Mouse (Mus musculus) midbrain, embryonic 16.5 days (tissue): ENCODE measurements at regions not wholly inside any gene's neighbourhood (a gene's known extent, or its start where the extent isn't known, plus 50 kb on each side); places are given as distances from the start of the nearest gene placed in this dataset.

ENCODE experiments used
- ATAC-seq: fragments of 200-750 bp; cut with Nextera tagmentation; 2 replicates; pipeline ENCODE4 v1.8.0; 2017; ENCODE audit warnings: moderate TSS enrichment
- H3K27ac ChIP-seq: fragments of 300-500 bp; sonication (generic); 2 replicates; pipeline ENCODE4 v1.5.1; 2014; ENCODE audit warnings: mild to moderate bottlenecking, low read length, mixed read lengths
- H3K27me3 ChIP-seq: fragments of 300-500 bp; sonication (generic); 2 replicates; pipeline ENCODE4 v1.6.1; 2014; ENCODE audit warnings: low read depth, low read length, mixed read lengths; ENCODE audit not compliant: control insufficient read depth, insufficient read depth
- H3K36me3 ChIP-seq: fragments of 300-500 bp; sonication (generic); 2 replicates; pipeline ENCODE4 v1.6.1; 2014; ENCODE audit warnings: mild to moderate bottlenecking, low read length, moderate library complexity, mixed read lengths; ENCODE audit not compliant: control insufficient read depth, insufficient read depth
- H3K4me1 ChIP-seq: fragments of 300-500 bp; sonication (generic); 2 replicates; pipeline ENCODE4 v1.6.1; 2014; ENCODE audit warnings: mild to moderate bottlenecking, low read length, mixed read lengths; ENCODE audit not compliant: control insufficient read depth, insufficient read depth
- H3K4me2 ChIP-seq: fragments of 300-500 bp; sonication (generic); 2 replicates; pipeline ENCODE4 v1.6.1; 2014; ENCODE audit warnings: mild to moderate bottlenecking, low read length, mixed read lengths
- H3K4me3 ChIP-seq: fragments of 300-500 bp; sonication (generic); 2 replicates; pipeline ENCODE4 v1.5.1; 2014; ENCODE audit warnings: low read depth, mild to moderate bottlenecking, low read length, moderate library complexity, mixed read lengths
- H3K9ac ChIP-seq: fragments of 300-500 bp; sonication (generic); 2 replicates; pipeline ENCODE4 v1.6.1; 2014; ENCODE audit warnings: low read depth, low read length, mixed read lengths
- H3K9me3 ChIP-seq: fragments of 300-500 bp; sonication (generic); replicated peaks from 2 replicates; pipeline ENCODE4 v1.6.1; 2014; ENCODE audit warnings: mild to moderate bottlenecking, low read length, mixed read lengths; ENCODE audit not compliant: control insufficient read depth, poor library complexity, severe bottlenecking
- WGBS: fragments of 180-500 bp; shearing (Covaris S2); extraction: QIAGEN DNeasy Blood & Tissue Kit; methylation state at CpG from one replicate; pipeline ENCODE4 v1.1.7; 2014; 5-methylcytosine and 5-hydroxymethylcytosine counted together

DNA sequence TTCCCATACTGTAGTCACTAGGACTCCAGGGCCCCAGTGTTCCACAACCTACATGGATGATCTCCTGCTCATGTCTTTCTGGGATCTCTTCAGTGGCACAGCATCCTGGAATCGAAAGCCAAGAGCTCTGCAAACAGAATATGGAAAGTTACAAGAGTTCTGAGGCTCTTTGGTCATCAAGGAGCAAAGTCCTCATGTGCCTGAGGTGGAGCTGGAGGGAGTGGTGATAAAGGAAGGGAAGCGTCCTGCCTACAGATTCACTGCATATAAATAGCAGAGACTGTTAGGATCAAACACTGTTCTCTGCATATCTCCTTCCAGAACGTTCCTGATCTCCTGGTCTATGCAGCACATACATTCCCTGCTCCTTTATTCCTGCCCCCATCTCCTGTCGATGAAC is 170.4 kb upstream of the Egln3 start:
- Histone ChIP-seq H3K4me2 (no peak overlapping the region), H3K9ac (no peak overlapping the region), H3K27ac (no peak overlapping the region), H3K9me3 (no peaks in the 10 kb centered on the region; the same call in 1 of the 2 replicates), H3K4me1 (no peaks in the 10 kb centered on the region), H3K4me3 (no peak overlapping the region), H3K36me3 (no peaks in the 10 kb centered on the region), H3K27me3 (no peaks in the 10 kb centered on the region)
- WGBS = 74% methylated on average over 4 of the region's 4 CpGs
- no peak for ATAC-seq

DNA sequence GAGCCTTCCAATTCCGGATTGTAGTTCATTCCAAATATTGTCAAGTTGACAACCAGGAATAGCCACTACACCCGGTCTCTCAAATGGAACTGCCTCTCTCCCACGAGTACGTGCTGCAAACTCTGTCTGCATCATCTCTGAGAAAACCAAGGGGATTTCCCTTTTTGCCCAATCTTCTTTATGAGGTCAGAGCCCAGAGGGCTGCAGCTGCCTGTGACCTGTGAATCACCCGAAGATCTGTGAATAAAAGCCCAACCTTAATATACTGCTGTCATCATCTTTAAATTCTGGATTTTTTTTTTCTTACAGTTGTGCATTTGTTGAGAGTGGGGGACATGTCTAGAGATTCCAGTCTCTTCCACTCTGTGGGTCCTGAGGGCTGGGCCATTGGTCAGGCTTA is 165.6 kb upstream of the Egln3 start:
- Histone ChIP-seq H3K27ac (no peak overlapping the region), H3K9ac (no peak overlapping the region), H3K4me3 (no peak overlapping the region), H3K36me3 (no peaks in the 10 kb centered on the region), H3K9me3 (no peaks in the 10 kb centered on the region), H3K27me3 (no peaks in the 10 kb centered on the region), H3K4me1 (no peaks in the 10 kb centered on the region), H3K4me2 (no peak overlapping the region)
- 93% methylated on average over 5 of the region's 5 CpGs for WGBS
- ATAC-seq = no peak

DNA sequence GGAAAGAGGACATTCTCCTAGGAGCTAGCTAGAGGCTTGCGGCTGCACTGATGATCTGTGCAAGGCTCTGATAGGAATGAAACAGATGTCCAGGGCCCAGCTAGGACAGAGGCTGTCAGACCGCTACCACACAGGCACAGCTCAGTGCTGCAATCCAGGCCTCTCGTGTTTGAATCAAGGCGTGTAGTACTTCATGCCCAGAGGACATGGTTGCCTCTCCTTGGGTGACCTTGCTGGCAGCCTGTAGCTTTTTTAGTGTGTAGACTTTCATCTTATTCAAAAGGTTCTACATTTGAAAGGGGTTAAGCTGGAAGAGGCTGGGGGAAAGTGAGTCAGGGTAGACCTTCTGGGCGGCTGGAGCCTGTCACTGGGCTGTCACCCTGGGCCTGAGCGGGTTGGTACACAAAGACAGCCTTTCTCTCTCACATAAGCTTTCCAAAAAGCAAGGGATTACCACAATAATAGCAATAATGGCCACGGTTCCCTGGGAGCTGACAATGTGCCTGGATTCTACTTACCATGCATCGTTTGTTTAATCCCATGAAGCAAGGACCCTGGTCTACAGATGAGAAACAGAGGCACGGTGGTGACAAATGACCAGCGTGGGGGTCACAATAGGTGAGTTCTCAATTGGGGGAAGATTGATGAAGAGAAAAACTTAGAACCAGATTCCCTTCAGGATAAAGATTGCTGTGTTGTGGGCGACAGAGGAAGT is 160.9 kb upstream of the Egln3 start:
- no peaks in the 10 kb centered on the region for H3K27me3 ChIP-seq
- H3K4me1 ChIP-seq = no peaks in the 10 kb centered on the region
- no peak overlapping the region for H3K4me3 ChIP-seq
- ATAC-seq = peak; percentile 71
- no peaks in the 10 kb centered on the region for H3K9me3 ChIP-seq
- no peak overlapping the region for H3K9ac ChIP-seq
- WGBS = 20% methylated on average over 11 of the region's 11 CpGs
- no peak overlapping the region for H3K4me2 ChIP-seq
- no peaks in the 10 kb centered on the region for H3K36me3 ChIP-seq
- H3K27ac ChIP-seq = no peak overlapping the region

DNA sequence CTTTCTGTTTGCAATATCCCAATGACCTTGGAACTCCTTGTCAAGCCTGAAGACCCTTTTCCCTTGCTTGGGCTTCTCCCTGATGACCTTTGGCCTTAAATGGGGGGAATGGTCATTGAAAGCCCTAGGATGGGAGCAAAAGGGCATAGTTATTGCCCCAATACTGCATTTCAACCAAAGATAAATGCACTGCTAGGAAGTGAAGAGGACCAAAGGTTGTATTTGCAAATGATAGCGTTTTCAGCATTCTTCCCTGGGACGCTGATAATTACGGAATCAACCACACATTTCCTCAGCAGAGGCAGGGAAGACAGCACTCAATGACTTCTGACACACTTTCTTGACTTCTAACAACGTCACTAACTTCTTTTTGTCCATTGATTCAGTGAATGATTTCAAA is 158.1 kb upstream of the Egln3 start:
- Histone ChIP-seq H3K4me3 (no peak overlapping the region), H3K9me3 (no peaks in the 10 kb centered on the region), H3K27ac (no peak overlapping the region), H3K36me3 (no peaks in the 10 kb centered on the region), H3K9ac (no peak overlapping the region), H3K4me2 (no peak overlapping the region), H3K4me1 (no peaks in the 10 kb centered on the region), H3K27me3 (no peaks in the 10 kb centered on the region)
- no peak for ATAC-seq
- 94% methylated on average over 4 of the region's 4 CpGs for WGBS

DNA sequence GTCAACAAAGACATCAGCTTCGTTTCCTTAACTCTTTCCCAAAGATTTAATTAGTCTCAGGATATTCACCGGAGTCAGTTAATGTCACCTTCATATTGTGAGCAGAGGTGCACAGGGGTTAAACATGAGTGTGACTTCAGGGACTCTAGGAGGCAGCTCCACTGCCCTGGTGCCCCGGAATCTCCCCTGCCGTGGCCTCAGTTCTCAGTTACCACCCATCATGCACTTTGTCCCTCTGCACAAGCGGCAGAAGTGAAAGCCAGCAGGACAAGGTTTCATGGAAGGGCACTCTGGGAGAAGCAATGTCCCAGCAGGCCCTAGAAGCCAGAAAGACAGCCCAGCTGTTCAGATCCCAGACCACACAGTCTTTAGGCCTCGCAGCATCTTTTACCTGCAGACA is 150.5 kb upstream of the Egln3 start:
- no peaks in the 10 kb centered on the region for H3K27me3 ChIP-seq
- peaks cover 9% of the 10 kb centered on the region for H3K4me1 ChIP-seq
- H3K4me3 ChIP-seq = no peak overlapping the region
- no peak overlapping the region for H3K9ac ChIP-seq
- no peaks in the 10 kb centered on the region for H3K36me3 ChIP-seq
- no peak for ATAC-seq
- H3K9me3 ChIP-seq = no peaks in the 10 kb centered on the region
- H3K27ac ChIP-seq = no peak overlapping the region
- 26% methylated on average over 6 of the region's 6 CpGs for WGBS
- H3K4me2 ChIP-seq = no peak overlapping the region

DNA sequence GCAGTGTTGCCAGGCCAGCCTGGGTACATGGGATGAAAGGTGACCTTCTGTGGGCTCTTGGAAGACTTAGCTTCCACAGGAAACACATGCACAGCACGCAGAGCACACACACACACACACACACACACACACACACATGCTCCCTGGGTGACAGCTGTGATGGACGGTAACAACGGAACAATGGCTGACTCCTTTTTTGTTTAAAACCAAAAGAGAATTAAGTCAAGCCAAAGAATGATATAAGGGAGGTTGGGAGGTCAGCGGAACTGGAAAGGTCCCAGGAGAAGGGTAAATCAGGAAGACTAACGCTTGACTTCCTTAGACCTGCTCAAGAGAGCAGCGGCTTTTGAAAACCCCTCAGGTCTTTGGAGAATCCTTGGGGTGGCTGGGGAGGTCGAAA is 150.0 kb upstream of the Egln3 start:
- Histone ChIP-seq H3K4me2 (no peak overlapping the region), H3K9me3 (no peaks in the 10 kb centered on the region), H3K27ac (no peak overlapping the region), H3K4me1 (peaks cover 9% of the 10 kb centered on the region), H3K4me3 (no peak overlapping the region), H3K9ac (no peak overlapping the region), H3K36me3 (no peaks in the 10 kb centered on the region), H3K27me3 (no peaks in the 10 kb centered on the region)
- peak; percentile 25; the same call in 1 of the 2 replicates for ATAC-seq
- 32% methylated on average over 7 of the region's 7 CpGs for WGBS

DNA sequence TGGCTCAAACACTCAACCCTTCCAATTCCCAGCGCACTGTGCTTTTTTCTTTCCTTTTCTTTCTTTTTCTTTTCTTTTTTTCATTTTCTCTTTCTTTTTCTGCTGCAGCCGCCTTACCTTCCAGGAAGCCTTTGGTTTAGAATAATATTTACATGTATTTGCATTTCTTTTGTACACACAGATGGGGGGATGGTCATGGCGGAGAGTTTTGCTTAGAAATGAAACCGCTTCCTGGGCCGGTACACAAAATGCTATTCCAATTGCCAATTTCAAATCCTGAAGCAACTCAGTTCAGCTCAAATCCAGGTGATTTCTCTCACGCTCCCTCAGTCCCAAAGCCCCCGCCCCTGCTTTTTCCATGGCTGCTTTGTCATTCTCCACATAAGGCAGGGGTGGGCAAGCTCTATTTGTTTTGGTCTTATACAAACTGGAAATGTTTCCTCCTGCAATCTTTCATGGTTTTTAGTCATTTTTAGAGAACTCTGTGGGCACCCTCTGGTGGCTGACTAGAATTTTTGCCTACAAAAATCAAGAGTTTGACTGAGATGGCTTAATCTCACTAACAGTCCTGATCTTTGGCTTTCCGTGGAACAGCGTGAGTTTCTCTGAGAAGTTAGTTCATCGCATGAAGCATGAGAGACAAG is 149.4 kb upstream of the Egln3 start:
- H3K36me3 ChIP-seq = no peaks in the 10 kb centered on the region
- no peaks in the 10 kb centered on the region for H3K9me3 ChIP-seq
- H3K27ac ChIP-seq = 0 out of 2 replicates have a peak overlapping the region, but pooled peaks have one; percentile 45
- no peaks in the 10 kb centered on the region for H3K27me3 ChIP-seq
- peaks cover 9% of the 10 kb centered on the region for H3K4me1 ChIP-seq
- H3K4me3 ChIP-seq = no peak overlapping the region
- ATAC-seq = peak; percentile 58; the same call in 1 of the 2 replicates
- H3K9ac ChIP-seq = no peak overlapping the region
- WGBS = 50% methylated on average over 10 of the region's 10 CpGs
- H3K4me2 ChIP-seq = peak overlapping the region; percentile 43

DNA sequence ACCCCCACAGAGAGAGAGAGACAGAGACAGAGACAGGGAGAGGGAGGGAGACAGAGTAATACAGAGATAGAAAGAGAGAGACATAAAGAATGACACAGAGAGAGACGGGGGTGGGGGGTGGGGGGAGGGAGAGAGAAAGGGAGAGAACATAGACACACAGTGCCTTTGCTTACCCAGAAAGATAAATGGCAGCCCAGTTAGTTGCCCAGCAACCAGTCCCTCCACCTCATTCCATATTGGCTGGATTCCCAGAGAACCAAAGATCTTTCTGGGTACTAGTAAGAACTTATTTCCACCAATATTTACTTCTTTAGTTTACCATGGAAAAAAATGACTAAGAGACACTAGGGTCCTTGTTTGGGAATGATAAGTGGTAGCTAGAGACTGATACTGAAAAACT is 146.6 kb upstream of the Egln3 start:
- H3K36me3 ChIP-seq = no peaks in the 10 kb centered on the region
- peaks cover 9% of the 10 kb centered on the region for H3K4me1 ChIP-seq
- H3K4me2 ChIP-seq = no peak overlapping the region
- ATAC-seq = no peak
- no peak overlapping the region for H3K27ac ChIP-seq
- H3K27me3 ChIP-seq = no peaks in the 10 kb centered on the region
- H3K9me3 ChIP-seq = no peaks in the 10 kb centered on the region
- WGBS = 45% methylated on average over 1 of the region's 1 CpGs
- no peak overlapping the region for H3K4me3 ChIP-seq
- H3K9ac ChIP-seq = no peak overlapping the region

DNA sequence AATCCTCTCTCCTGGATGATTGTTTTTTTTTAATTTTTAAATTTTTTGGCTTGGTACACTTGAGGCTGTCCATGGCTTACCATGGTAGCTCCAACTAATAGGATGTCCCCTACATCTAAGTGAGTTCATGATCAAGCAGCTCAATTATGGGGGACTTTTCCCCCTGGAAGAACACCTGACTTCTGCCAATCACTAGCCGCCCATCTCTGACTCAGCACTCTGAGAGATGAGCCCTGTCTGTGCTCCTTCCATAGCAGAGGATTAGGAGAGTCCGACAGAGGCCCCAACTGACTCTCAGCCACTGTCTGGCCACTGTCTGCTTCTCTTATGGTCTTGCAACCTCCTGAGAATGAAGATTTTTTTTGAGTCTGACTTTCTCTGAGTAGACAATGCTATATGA is 145.7 kb upstream of the Egln3 start:
- Histone ChIP-seq H3K27me3 (no peaks in the 10 kb centered on the region), H3K36me3 (no peaks in the 10 kb centered on the region), H3K4me2 (no peak overlapping the region), H3K4me1 (peaks cover 9% of the 10 kb centered on the region), H3K9ac (no peak overlapping the region), H3K27ac (no peak overlapping the region), H3K9me3 (no peaks in the 10 kb centered on the region), H3K4me3 (no peak overlapping the region)
- 46% methylated on average over 2 of the region's 2 CpGs for WGBS
- no peak for ATAC-seq
